Mouse (Mus musculus) embryonic fibroblast, embryonic 13.5 days (primary cell): Measurements from ENCODE around the gene Mlycd. TPM values are rescaled to one million over a fixed set of nuclear protein-coding genes. Genes with fewer than 3 reads are reported as not detected.

ENCODE experiments used
- H3K27ac ChIP-seq: 2 replicates; pipeline ENCODE4 v1.5.1; 2012; ENCODE audit warnings: low read length, control low read depth, inconsistent platforms; ENCODE audit not compliant: insufficient read depth
- H3K4me1 ChIP-seq: 2 replicates; pipeline ENCODE4 v1.6.1; 2011; ENCODE audit warnings: low read length; ENCODE audit not compliant: control insufficient read depth, insufficient read depth
- H3K4me3 ChIP-seq: 2 replicates; pipeline ENCODE4 v1.5.1; 2011; ENCODE audit warnings: mild to moderate bottlenecking, control low read depth, low read length; ENCODE audit not compliant: insufficient read depth
- CTCF ChIP-seq: IDR thresholded peaks from 2 replicates; pipeline ENCODE4 v1.5.1; 2011; ENCODE audit warnings: mild to moderate bottlenecking, control low read depth, low read length, moderate library complexity, borderline replicate concordance; ENCODE audit not compliant: insufficient read depth
- POLR2A ChIP-seq: IDR thresholded peaks from 2 replicates; pipeline ENCODE4 v1.6.1; 2011; ENCODE audit warnings: low read depth, mild to moderate bottlenecking, control low read depth, low read length, moderate library complexity
- polyA plus RNA-seq: library from polyadenylated mRNA; stranded (reverse); fragments of >200 nt; gene quantifications from 2 replicates; pipeline ENCODE4 v1.2.4, GENCODE M21; 2011; ENCODE audit warnings: low read depth; ENCODE audit not compliant: missing spikeins, insufficient read length

The Mlycd gene
- polyA plus RNA-seq, 1 experiment = 7.1 TPM

DNA sequence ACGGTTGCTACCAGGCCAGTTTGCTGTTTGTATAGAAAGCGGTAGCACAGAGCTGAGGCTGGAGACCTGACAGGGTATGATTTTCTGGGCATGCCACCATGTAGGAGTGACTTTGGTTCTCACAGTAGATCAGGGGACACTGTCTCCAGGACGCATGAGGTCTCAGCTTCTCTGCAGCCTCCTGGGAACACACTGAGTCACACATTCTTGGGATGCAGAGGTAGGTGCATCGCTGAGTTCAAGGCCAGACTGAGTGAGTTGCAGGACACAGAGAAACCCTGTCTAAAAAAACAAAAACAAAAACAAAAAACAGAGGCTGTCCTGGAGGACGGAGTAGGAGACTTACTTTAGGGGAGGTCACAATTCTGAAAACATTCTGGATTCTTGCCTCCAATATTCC, 58.2 kb downstream of the Mlycd start:
- TF ChIP-seq POLR2A (no peak), CTCF (no peak)
- H3K4me3 ChIP-seq = no peak overlapping the region
- no peak overlapping the region for H3K27ac ChIP-seq
- no peaks in the 10 kb centered on the region for H3K4me1 ChIP-seq

DNA sequence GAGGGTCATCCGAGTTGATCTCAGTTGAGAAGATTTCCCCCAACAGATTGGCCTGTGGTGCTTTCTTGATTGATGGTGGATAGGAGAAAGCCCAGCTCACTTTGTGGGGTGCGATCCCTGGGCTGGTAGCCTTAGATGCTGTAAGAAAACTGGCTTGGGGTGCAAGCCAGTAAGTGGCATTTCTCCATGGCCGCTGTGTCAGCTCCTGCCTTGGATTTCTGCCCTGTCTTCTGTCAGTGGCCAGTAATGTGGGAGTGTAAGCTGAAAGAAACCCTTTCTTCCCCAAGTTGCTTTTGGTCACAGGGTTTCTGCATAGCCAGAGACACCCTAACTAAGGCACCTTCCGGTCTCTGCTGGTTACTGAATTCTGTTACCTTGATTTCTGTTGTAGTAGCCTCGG, 61.4 kb downstream of the Mlycd start:
- H3K4me1 ChIP-seq = no peaks in the 10 kb centered on the region
- H3K27ac ChIP-seq = no peak overlapping the region
- no peak for TF ChIP-seq POLR2A
- no peak for TF ChIP-seq CTCF
- no peak overlapping the region for H3K4me3 ChIP-seq

DNA sequence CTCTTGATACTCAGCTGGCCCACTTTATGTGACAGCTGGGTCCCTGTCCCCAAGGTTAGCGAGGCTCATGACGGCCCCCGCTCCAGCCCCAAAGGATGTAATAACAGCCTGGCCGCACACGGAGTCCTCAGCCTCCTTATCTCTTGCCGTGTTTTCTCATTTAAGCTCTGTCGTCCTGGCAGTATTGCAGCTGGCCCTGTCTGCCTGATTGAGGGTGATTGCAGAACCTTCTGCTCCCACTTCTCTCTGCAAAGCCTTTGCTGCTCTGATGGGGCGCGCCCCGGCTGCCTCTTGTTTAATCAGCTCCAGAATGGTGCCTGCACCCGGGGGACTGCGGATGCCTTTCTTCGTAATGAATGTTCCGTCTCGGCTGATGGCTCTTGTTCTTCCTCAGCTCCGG, 65.0 kb downstream of the Mlycd start:
- TF ChIP-seq POLR2A (no peak), CTCF (no peak)
- H3K4me1 ChIP-seq = no peaks in the 10 kb centered on the region
- no peak overlapping the region for H3K4me3 ChIP-seq
- H3K27ac ChIP-seq = no peak overlapping the region

Other genes starting within 250 kb of the Mlycd start
- gene Hsbp1, start 50.4 kb upstream of the Mlycd start, polyA plus RNA-seq = 224 and 236 TPM in 2 replicates
- 2.6 and 4.5 TPM in 2 replicates for gene Osgin1, start 39.2 kb downstream of the Mlycd start, polyA plus RNA-seq
- 0.30 TPM in 1 of 2 replicates, not detected in the other for gene Necab2, start 51.8 kb downstream of the Mlycd start, polyA plus RNA-seq
- not detected in 2 replicates for gene Slc38a8, start 106.8 kb downstream of the Mlycd start, polyA plus RNA-seq
- gene Mbtps1, start 163.9 kb downstream of the Mlycd start, polyA plus RNA-seq = 114 TPM in 2 replicates
- 7.3 and 7.5 TPM in 2 replicates for gene Hsdl1, start 180.3 kb downstream of the Mlycd start, polyA plus RNA-seq
- not detected in 2 replicates for gene Dnaaf1, start 180.4 kb downstream of the Mlycd start, polyA plus RNA-seq
- 4.7 and 5.2 TPM in 2 replicates for gene Taf1c, start 210.3 kb downstream of the Mlycd start, polyA plus RNA-seq
- not detected in 2 replicates for gene Adad2, start 217.9 kb downstream of the Mlycd start, polyA plus RNA-seq
- gene Kcng4, start 240.8 kb downstream of the Mlycd start, polyA plus RNA-seq = not detected in 2 replicates